In the genomic region with DNA sequence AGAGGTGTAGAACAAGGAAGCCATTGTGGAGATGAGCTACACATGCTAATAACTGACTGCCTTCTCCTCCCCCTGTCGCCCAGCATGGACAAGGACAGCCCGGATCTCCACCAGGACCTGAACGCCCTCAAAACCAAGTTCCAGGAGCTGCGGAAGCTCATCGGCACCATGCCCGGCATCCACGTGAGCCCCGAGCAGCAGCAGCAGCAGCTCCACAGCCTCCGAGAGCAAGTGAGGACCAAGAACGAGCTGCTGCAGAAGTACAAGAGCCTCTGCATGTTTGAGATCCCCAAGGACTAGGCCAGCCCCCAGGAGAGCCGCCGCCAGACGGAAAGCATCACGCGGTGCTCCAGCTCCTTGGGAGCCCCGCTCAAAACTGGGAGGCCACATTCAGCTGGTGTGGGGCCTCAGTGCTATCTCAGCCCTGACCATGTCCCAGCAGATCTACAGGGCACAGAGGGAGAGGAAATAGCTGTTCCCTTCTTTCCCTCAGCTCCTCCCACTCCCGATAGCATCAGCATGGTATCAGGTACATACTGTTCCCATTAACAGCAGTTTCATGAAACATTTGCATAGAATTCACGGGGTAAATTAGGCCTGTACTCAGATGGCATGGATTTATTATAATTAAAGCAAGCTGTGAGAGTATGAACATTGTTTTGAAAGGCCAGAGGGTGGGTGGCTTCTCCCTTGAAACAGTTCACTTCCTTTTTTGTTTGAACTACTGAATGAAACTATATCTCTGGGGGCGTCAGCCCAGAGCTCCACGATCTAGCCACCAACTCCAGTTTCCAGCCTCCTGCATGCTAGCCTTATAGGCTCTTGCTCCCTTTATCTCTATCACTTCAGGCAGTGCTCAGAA, we compare ENCODE assay signal across 1 mouse cellular context.
TF ChIP-seq lines count a peak whose summit lies in the region.

No protein-coding gene starts in this region.

TF ChIP-seq in MEL, 35 proteins besides CTCF, POLR2A, EP300 and RAD21 (continued from another document):
- TF ChIP-seq UBTF (IDR thresholded peaks at IDR 0.05; ENCODE audit: borderline replicate concordance, insufficient read depth, low read depth, low read length) (no peak), E2F4 (IDR thresholded peaks at IDR 0.05; ENCODE audit: borderline replicate concordance, low read depth, low read length) (no peak), MAX (IDR thresholded peaks at IDR 0.05; ENCODE audit: low read length) (0 out of 2 replicates have a peak, but pooled peaks have one; percentile 34), RCOR1 (IDR thresholded peaks at IDR 0.05; ENCODE audit: low read depth, low read length) (peak; percentile 19; the same call in 1 of the 2 replicates), MXI1 (IDR thresholded peaks at IDR 0.05; ENCODE audit: low read depth, low read length) (no peak), POLR2AphosphoS5 (IDR thresholded peaks at IDR 0.05; ENCODE audit: borderline replicate concordance, low read depth, low read length) (no peak), MYC (IDR thresholded peaks at IDR 0.05; ENCODE audit: low read depth, low read length) (0 out of 2 replicates have a peak, but pooled peaks have one; percentile 19), ZKSCAN1 (IDR thresholded peaks at IDR 0.05; ENCODE audit: low read depth, low read length) (no peak), ZNF384 (IDR thresholded peaks at IDR 0.05; ENCODE audit: low read depth, low read length) (no peak), POLR2AphosphoS2 (IDR thresholded peaks at IDR 0.05; ENCODE audit: low read length) (no peak), TCF12 (IDR thresholded peaks at IDR 0.05; ENCODE audit: low read depth, low read length) (no peak), CHD2 (IDR thresholded peaks at IDR 0.05; ENCODE audit: low read length) (no peak), TAL1 (IDR thresholded peaks at IDR 0.05; ENCODE audit: low read length) (0 out of 2 replicates have a peak, but pooled peaks have one; percentile 28), USF2 (IDR thresholded peaks at IDR 0.05; ENCODE audit: borderline replicate concordance in 1 of 2, insufficient read depth in 1 of 2, low read depth in 1 of 2, low read length in 2 of 2) (no peak), ETS1 (IDR thresholded peaks at IDR 0.05; ENCODE audit: low read depth, low read length) (no peak)
